Mouse (Mus musculus) liver, adult 2 months (tissue): ENCODE measurements at regions not wholly inside any gene's neighbourhood (a gene's known extent, or its start where the extent isn't known, plus 50 kb on each side); places are given as distances from the start of the nearest gene placed in this dataset.

Experiments
- CTCF ChIP-seq: fragments of 200-500 bp; IDR thresholded peaks from 2 replicates; pipeline ENCODE4 v1.5.1; 2011; ENCODE audit warnings: low read depth, low read length, control low read depth
- POLR2A ChIP-seq: fragments of 200-500 bp; IDR thresholded peaks from 2 replicates; pipeline ENCODE4 v1.6.1; 2011; ENCODE audit warnings: low read length, control low read depth; ENCODE audit not compliant: insufficient read depth; ENCODE audit errors: extremely low read depth

DNA sequence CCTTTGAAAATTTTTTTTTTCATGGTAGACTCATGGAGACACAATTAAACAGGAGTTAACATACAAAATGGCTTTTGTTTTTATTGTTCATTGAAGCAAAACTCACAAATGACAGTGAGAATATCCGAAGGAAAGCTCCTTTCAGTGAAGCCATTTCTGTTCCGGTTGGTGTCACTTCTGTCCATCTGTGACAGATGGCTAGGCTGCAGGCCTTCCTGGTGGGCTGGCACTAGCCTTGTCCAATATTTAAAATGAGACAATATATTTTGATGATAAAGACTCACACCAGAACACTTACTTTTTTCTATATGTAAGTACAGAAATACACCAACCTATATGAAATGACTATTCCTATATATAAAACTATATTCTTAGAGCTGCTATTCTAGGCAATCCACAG lies 92.4 kb upstream of the Nav3 start:
- TF ChIP-seq CTCF, result no peak
- TF ChIP-seq POLR2A, result no peak
